Mouse (Mus musculus) stomach, postnatal 0 days (tissue): ENCODE results near the gene Ring1. TPM values are rescaled to one million over a fixed set of nuclear protein-coding genes. Genes with fewer than 3 reads are reported as not detected.
"Not testable (repeated sequence)": the region's sequence is repeated elsewhere in the genome, so short reads cannot be mapped to it uniquely, and the experiment has no call there.

Experiments
- ATAC-seq: fragments of 200-750 bp; cut with Nextera tagmentation; 2 replicates; pipeline ENCODE4 v1.8.0; 2017; ENCODE audit not compliant: low FRiP score, low TSS enrichment
- DNase-seq: peaks from one replicate; pipeline ENCODE4 v3.0.0-alpha.2; 2016; ENCODE audit warnings: low spot score
- H3K27ac ChIP-seq: fragments of 300-500 bp; sonication (generic); replicated peaks from 2 replicates; pipeline ENCODE4 v1.5.1; 2014; ENCODE audit warnings: mild to moderate bottlenecking, control low read depth
- H3K27me3 ChIP-seq: fragments of 300-500 bp; sonication (generic); 2 replicates; pipeline ENCODE4 v1.6.1; 2014; ENCODE audit warnings: low read length; ENCODE audit not compliant: control insufficient read depth, insufficient read depth
- H3K36me3 ChIP-seq: fragments of 300-500 bp; sonication (generic); 2 replicates; pipeline ENCODE4 v1.6.1; 2014; ENCODE audit warnings: low read length, mixed read lengths; ENCODE audit not compliant: control insufficient read depth, insufficient read depth
- H3K4me1 ChIP-seq: fragments of 300-500 bp; sonication (generic); replicated peaks from 2 replicates; pipeline ENCODE4 v1.6.1; 2014; ENCODE audit warnings: antibody characterized with exemption; ENCODE audit not compliant: control insufficient read depth, insufficient read depth
- H3K4me2 ChIP-seq: fragments of 300-500 bp; sonication (generic); replicated peaks from 2 replicates; pipeline ENCODE4 v1.6.1; 2014; ENCODE audit warnings: low read depth, mild to moderate bottlenecking, control low read depth, moderate library complexity
- H3K4me3 ChIP-seq: fragments of 300-500 bp; sonication (generic); 2 replicates; pipeline ENCODE4 v1.5.1; 2014; ENCODE audit warnings: low read depth, low read length, control low read depth
- H3K9ac ChIP-seq: fragments of 300-500 bp; sonication (generic); 2 replicates; pipeline ENCODE4 v1.6.1; 2014; ENCODE audit warnings: mild to moderate bottlenecking, low read length, control low read depth, mixed read lengths
- H3K9me3 ChIP-seq: fragments of 300-500 bp; sonication (generic); 2 replicates; pipeline ENCODE4 v1.6.1; 2016; ENCODE audit warnings: low read length; ENCODE audit not compliant: control insufficient read depth
- CTCF ChIP-seq: IDR thresholded peaks from 2 replicates; pipeline ENCODE4 v1.5.1; 2016; ENCODE audit warnings: antibody characterized with exemption, low read depth, mild to moderate bottlenecking, moderate library complexity
- EP300 ChIP-seq: optimal IDR thresholded peaks from 2 replicates; pipeline ENCODE3; 2016; ENCODE audit warnings: antibody characterized with exemption
- WGBS: fragments of 180-500 bp; shearing (Covaris S2); extraction: QIAGEN DNeasy Blood & Tissue Kit; methylation state at CpG from one replicate; pipeline ENCODE4 v1.1.7; 2014; 5-methylcytosine and 5-hydroxymethylcytosine counted together
- polyA plus RNA-seq: library from polyadenylated mRNA; unstranded; fragments of >200 nt; fragmentation: Nextera tagmentation; extraction: Ambion mirVana; gene quantifications from 2 replicates; pipeline ENCODE4 v1.2.1, GENCODE M21; 2015

Ring1 gene
- polyA plus RNA-seq, 1 experiment from 2014 or later: 13.3 TPM

DNA sequence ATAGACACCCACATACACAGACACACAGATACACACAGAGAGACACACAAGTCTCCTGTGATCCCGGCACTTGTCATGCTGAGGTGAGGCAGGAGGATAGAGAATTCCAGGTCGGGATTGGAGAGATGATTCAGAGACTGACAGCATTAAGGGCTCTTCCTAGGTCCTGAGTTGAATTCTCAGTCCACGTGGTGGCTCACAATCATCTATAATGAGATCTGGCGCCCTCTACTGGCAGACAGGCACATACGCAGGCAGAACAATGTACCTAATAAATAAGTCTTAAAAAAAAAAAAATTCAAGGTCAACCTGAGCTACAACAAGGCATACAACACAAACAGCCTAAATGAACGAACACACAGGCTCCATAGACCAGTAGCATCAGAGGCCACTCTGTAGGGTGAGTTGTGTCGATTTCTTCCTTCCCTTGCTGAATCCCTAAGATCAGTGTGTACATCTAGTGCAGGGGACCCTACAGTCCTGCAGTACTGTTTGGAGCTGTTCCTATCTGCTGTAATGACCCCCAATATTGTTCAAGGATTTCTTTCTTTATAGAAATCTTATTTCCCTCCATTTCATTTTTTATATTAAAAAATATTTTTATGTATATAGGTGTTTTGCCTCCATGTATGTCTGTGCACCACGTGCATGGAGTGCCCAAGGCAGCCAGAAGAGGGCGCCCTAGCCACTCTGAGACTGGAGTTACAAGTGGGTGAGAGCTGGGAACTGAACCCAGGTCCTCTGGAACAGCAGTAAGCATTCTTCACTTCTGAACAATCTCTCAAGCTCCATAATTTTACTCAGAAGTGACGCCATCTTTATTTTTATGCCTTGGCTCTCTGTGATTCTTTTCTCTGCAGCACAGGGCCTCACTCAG is 32.5 kb downstream of the Ring1 start:
- H3K27me3 ChIP-seq: no peaks in the 10 kb centered on the region
- H3K4me1 ChIP-seq: no peaks in the 10 kb centered on the region
- no peak overlapping the region for H3K27ac ChIP-seq
- 31% methylated on average over 10 of the region's 10 CpGs for WGBS
- TF ChIP-seq CTCF (peak; percentile 85), EP300 (no peak)
- no peak overlapping the region for H3K9ac ChIP-seq
- DNase-seq (peak; percentile 69), ATAC-seq (peak; percentile 74)
- H3K4me2 ChIP-seq: no peak overlapping the region
- no peak overlapping the region for H3K4me3 ChIP-seq
- no peaks in the 10 kb centered on the region for H3K9me3 ChIP-seq
- H3K36me3 ChIP-seq: no peaks in the 10 kb centered on the region

- not testable (repeated sequence) for H3K4me2 ChIP-seq, H3K4me3 ChIP-seq, H3K9me3 ChIP-seq, H3K27me3 ChIP-seq, H3K36me3 ChIP-seq, H3K27ac ChIP-seq, H3K9ac ChIP-seq, ATAC-seq, H3K4me1 ChIP-seq
- DNase-seq: peak; percentile 58
- peak; percentile 85 for TF ChIP-seq CTCF
- 13% methylated on average over 8 of the region's 8 CpGs for WGBS
These were observed 42.3 kb downstream of the Ring1 start for GRCm38 (mm10) chr17:33982136-33982535.

DNA sequence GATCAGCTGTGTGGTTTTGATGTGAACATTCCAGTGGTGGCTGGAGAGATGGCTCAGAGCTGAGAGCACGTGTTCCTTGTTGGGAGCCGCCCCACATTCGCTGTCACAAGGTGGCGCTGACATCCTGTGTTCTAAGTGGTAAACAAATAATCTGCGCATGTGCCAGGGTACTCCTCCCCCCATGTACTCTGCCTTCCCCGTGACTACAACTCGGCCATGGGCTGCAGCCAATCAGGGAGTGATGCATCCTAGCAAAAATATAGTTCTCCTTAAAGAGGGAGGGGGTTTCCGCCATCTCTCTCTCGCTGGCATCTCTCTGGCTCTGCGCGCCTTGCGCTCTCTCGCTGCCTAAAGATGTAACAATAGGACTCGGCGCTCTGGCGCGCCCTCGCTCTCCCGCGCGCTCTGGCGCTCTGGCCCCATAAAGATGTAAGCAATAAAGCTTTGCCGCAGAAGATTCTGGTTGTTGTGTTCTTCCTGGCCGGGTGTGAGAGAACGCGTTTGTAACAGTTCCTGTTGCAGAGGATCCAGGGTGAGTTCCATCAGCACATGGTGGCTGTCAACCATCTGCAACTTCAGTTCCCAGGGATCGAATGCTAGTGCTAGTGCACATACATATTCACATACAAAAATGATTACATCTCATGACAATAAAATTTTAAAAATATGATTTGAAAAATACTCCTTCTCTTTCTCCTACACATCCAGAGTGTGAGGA is 43.1 kb downstream of the Ring1 start:
- Histone ChIP-seq H3K4me2 (peak overlapping the region; percentile 59), H3K27ac (peak overlapping the region; percentile 67; the same call in 1 of the 2 replicates), H3K9ac (peak overlapping the region; percentile 51; the same call in 1 of the 2 replicates), H3K4me3 (peak overlapping the region; percentile 43)
- not testable (repeated sequence) for H3K36me3 ChIP-seq, H3K9me3 ChIP-seq, H3K4me1 ChIP-seq, H3K27me3 ChIP-seq
- peak; percentile 91 for DNase-seq
- under 1% methylated on average over 27 of the region's 27 CpGs for WGBS
- TF ChIP-seq CTCF: peak; percentile 72
- ATAC-seq: peak; percentile 86

GRCm38 (mm10) chr17:33980181-33981035 is 44.1 kb downstream of the Ring1 start:
- ATAC-seq: no peak
- Histone ChIP-seq H3K27ac (peak overlapping the region; percentile 49; the same call in 1 of the 2 replicates), H3K4me1 (0 out of 2 replicates have a peak, but pooled peaks cover 2% of the 10 kb centered on the region), H3K4me2 (no peak overlapping the region), H3K27me3 (no peaks in the 10 kb centered on the region; the same call in 1 of the 2 replicates), H3K9ac (no peak overlapping the region), H3K36me3 (no peaks in the 10 kb centered on the region), H3K4me3 (no peak overlapping the region), H3K9me3 (no peaks in the 10 kb centered on the region)
- no peak for TF ChIP-seq EP300
- no peak for TF ChIP-seq CTCF
- DNase-seq: no peak
- 75% methylated on average over 19 of the region's 19 CpGs for WGBS

DNA sequence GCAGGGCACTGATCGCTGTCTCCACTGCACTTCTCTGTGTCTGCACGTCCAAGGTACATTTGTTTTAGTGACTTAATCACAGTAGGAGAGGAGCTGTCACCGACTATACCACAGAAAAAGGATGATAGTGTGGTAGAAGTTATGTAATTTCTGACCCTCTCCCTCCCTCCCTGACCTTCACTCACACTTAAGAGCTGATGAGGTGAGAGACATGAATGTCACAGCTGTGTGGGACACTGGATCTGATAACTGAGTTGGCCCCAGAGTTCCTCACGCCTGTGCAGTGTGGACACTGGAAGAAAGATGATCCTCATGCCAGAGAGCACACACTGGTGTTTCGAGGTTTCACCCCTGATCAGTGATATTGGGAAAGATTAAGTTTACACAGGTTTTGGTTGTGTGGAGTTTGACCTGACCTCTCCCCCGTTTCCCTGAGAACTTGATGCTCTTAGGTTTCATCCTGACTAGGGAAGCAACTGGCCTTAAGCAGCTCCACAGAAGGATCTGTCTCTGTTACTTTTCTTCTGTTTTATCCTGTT is 44.9 kb downstream of the Ring1 start:
- Histone ChIP-seq H3K36me3 (no peaks in the 10 kb centered on the region), H3K9me3 (no peaks in the 10 kb centered on the region), H3K4me1 (0 out of 2 replicates have a peak, but pooled peaks cover 2% of the 10 kb centered on the region), H3K4me2 (no peak overlapping the region), H3K27ac (no peak overlapping the region), H3K9ac (no peak overlapping the region), H3K27me3 (no peaks in the 10 kb centered on the region; the same call in 1 of the 2 replicates), H3K4me3 (no peak overlapping the region)
- DNase-seq (no peak), ATAC-seq (no peak)
- 69% methylated on average over 6 of the region's 6 CpGs for WGBS
- TF ChIP-seq EP300 (no peak), CTCF (no peak)
